Mouse (Mus musculus): Measurements from ENCODE around the gene Disp3.

DNA sequence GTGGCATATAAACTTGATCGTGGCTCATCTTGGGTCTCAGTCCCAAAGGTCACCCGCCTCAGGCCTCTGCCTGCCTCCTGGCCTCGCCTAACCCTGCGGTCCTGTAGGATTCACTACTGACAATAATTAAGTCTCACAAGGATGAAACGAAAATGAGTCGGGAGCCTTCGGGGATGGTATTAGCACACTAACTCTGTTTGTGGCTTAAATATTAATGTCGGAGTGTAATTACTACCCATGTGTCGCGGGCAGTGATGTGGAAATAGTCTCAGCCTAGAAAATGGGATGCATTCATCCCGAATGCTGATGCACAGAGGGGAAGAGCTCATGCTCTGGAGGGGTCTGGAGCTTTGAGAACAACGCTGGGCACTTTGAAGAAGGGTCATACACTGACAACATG, 31.6 kb upstream of the Disp3 start:
- no peak for TF ChIP-seq POU5F1 (IDR thresholded peaks at IDR 0.05; ENCODE audit: borderline replicate concordance, low read length)
- no peak for TF ChIP-seq CTCF (conservative IDR thresholded peaks at IDR 0.05; ENCODE audit: low read length)
- no peak for TF ChIP-seq NANOG (IDR thresholded peaks at IDR 0.05; ENCODE audit: borderline replicate concordance, low read length)
